Mouse (Mus musculus): ENCODE results near the gene Olfr1260. TPM values are rescaled to one million over a fixed set of nuclear protein-coding genes. Genes with fewer than 3 reads are reported as not detected.

Olfr1260 gene
- polyA plus RNA-seq (2015; fragmentation: Nextera tagmentation; extraction: Ambion mirVana) = not detected in 2 replicates

DNA sequence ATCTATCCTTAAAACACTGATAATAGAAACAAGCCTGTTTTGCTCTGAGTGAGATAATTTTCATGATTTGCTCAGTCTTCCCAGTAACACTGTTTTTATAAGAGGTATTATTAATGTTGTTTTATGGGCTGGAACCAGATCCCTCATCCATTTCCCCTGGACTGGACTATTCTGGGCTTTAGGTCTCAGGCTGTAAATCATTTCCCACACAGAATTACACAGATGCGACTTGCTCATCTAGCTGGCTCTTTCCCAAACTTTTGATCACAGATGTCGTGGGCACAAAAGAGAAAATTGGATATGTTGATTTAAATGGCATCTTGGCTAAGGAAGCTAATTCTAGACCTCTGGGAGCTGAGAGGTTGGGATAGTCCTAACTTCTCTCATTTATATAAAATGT is at the start of gene Olfr1260:
TSS of gene Olfr1260 (plus strand) at position 157 of the 400 bp plus-strand sequence.
- Histone ChIP-seq H3K9me3 (replicated peaks; ENCODE audit: control insufficient read depth, low read length) (no peaks in the 10 kb centered on the region), H3K4me2 (ENCODE audit: low read depth, low read length) (no peak within 1 kb of the TSS), H3K4me1 (ENCODE audit: control insufficient read depth, insufficient read depth, low read length) (no peaks in the 10 kb centered on the region), H3K27ac (ENCODE audit: low read length) (no peak within 1 kb of the TSS), H3K9ac (ENCODE audit: low read length) (no peak within 1 kb of the TSS), H3K27me3 (ENCODE audit: control insufficient read depth, insufficient read depth, low read length) (no peaks in the 10 kb centered on the region), H3K36me3 (ENCODE audit: control insufficient read depth, insufficient read depth) (no peaks in the 10 kb centered on the region), H3K4me3 (ENCODE audit: low read length) (no peak within 1 kb of the TSS)
- WGBS = 63% methylated on average over 2 of the region's 2 CpGs
- no peak for ATAC-seq (replicated peaks; ENCODE audit: extremely low read depth, insufficient read depth, low FRiP score)

DNA sequence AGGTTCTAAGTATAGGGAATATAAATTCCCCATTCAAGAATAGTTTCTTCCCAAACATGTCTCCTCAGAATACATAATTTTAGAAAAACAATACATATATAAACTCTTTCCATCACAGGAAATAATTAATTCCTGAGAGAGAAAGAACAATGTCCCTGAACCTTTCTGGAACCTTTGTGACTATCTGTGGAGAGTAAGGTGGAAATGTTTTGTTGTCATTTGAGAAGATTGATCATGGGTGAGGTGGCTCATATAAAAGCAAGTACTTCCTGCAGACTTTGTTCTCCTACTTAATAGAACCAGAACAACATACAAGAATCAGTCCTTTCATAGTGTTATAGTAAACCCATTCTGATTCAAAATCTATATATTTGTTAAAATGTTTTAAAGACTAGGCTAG is 47.1 kb upstream of the Olfr1260 start, which contains the start of gene Olfr1258:
TSS of gene Olfr1258 (plus strand) at position 301 of the 400 bp plus-strand sequence.
- no peaks in the 10 kb centered on the region for H3K4me1 ChIP-seq (ENCODE audit: control insufficient read depth, insufficient read depth, low read length)
- H3K4me2 ChIP-seq (ENCODE audit: low read depth, low read length) = no peak within 1 kb of the TSS
- H3K36me3 ChIP-seq (ENCODE audit: control insufficient read depth, insufficient read depth) = no peaks in the 10 kb centered on the region
- H3K27me3 ChIP-seq (ENCODE audit: control insufficient read depth, insufficient read depth, low read length) = no peaks in the 10 kb centered on the region
- no peak within 1 kb of the TSS for H3K9ac ChIP-seq (ENCODE audit: low read length)
- H3K27ac ChIP-seq (ENCODE audit: low read length) = no peak within 1 kb of the TSS
- no peak for ATAC-seq (replicated peaks; ENCODE audit: extremely low read depth, insufficient read depth, low FRiP score)
- no peaks in the 10 kb centered on the region for H3K9me3 ChIP-seq (replicated peaks; ENCODE audit: control insufficient read depth, low read length)
- H3K4me3 ChIP-seq (ENCODE audit: low read length) = no peak within 1 kb of the TSS

DNA sequence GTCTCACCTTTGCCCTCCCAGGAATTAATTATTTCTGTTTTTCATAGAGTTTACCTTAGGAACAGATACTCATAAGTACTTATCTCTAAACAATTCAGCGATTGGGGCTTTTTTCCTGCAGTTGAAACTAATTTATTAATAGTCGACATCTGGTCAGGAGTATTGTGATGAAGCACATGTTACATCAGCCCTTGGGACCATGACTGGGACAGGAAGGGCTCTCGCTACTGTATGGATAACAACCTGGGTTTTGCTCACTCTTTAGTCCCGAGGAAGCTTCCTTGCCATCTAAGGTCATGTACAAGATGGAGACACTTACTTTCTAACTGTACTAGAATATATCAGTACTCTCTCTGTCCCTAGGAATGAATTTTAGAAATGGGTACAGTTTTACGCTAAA is 25.6 kb upstream of the Olfr1260 start, which contains the start of gene Olfr1259:
TSS of gene Olfr1259 (minus strand) at position 101 of the 400 bp plus-strand sequence.
- Histone ChIP-seq H3K27ac (ENCODE audit: low read length) (no peak within 1 kb of the TSS), H3K4me3 (ENCODE audit: low read length) (no peak within 1 kb of the TSS), H3K4me2 (ENCODE audit: low read depth, low read length) (no peak within 1 kb of the TSS), H3K36me3 (ENCODE audit: control insufficient read depth, insufficient read depth) (no peaks in the 10 kb centered on the region), H3K27me3 (ENCODE audit: control insufficient read depth, insufficient read depth, low read length) (no peaks in the 10 kb centered on the region), H3K9me3 (replicated peaks; ENCODE audit: control insufficient read depth, low read length) (no peaks in the 10 kb centered on the region), H3K4me1 (ENCODE audit: control insufficient read depth, insufficient read depth, low read length) (no peaks in the 10 kb centered on the region), H3K9ac (ENCODE audit: low read length) (no peak within 1 kb of the TSS)
- ATAC-seq (replicated peaks; ENCODE audit: extremely low read depth, insufficient read depth, low FRiP score) = no peak
- WGBS = 70% methylated on average over 5 of the region's 5 CpGs

DNA sequence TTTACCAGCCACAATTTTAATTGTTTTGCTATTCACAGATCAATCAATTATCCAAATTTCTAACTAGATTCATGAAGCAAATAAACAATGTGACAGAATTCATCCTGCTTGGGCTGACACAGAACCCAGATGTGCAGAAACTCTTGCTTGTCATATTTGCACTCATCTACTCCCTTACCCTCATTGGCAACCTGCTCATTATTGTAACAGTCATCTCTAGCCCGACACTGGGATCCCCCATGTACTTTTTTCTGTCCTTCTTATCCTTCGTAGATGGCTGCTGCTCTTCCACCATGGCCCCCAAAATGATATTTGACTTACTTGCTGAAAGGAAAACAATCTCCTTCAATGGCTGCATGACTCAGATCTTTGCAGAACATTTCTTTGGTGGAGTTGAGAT is 3.6 kb downstream of the Olfr1260 start:
- Histone ChIP-seq H3K4me2 (ENCODE audit: low read depth, low read length) (no peak overlapping the region), H3K36me3 (ENCODE audit: control insufficient read depth, insufficient read depth) (no peaks in the 10 kb centered on the region), H3K4me1 (ENCODE audit: control insufficient read depth, insufficient read depth, low read length) (no peaks in the 10 kb centered on the region), H3K9ac (ENCODE audit: low read length) (no peak overlapping the region), H3K9me3 (replicated peaks; ENCODE audit: control insufficient read depth, low read length) (no peaks in the 10 kb centered on the region), H3K27ac (ENCODE audit: low read length) (no peak overlapping the region), H3K27me3 (ENCODE audit: control insufficient read depth, insufficient read depth, low read length) (no peaks in the 10 kb centered on the region), H3K4me3 (ENCODE audit: low read length) (no peak overlapping the region)
- WGBS = 73% methylated on average over 2 of the region's 2 CpGs
- no peak for ATAC-seq (replicated peaks; ENCODE audit: extremely low read depth, insufficient read depth, low FRiP score)

DNA sequence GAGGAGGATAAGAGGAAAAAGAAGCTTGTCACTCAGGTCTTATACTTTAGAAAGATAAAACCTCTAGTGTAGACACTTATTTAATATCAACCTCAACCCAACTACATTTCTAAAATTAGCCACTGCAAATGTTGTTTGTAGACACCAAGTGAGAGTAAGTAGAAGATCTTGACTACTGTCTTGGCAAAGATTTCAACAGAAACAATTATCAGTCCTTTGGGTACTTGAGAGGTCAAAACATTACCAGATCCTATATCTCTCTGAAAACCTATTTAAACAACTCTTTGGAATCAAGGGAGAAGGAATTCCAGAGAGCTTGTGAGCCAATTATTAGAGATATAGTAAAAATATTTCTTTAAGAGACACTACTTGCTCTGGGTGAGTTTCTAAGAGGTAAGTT is 16.8 kb downstream of the Olfr1260 start, which contains the start of gene Olfr1261:
TSS of gene Olfr1261 (plus strand) at position 301 of the 400 bp plus-strand sequence.
- no peaks in the 10 kb centered on the region for H3K9me3 ChIP-seq (replicated peaks; ENCODE audit: control insufficient read depth, low read length)
- ATAC-seq (replicated peaks; ENCODE audit: extremely low read depth, insufficient read depth, low FRiP score) = no peak
- no peaks in the 10 kb centered on the region for H3K36me3 ChIP-seq (ENCODE audit: control insufficient read depth, insufficient read depth)
- H3K27me3 ChIP-seq (ENCODE audit: control insufficient read depth, insufficient read depth, low read length) = no peaks in the 10 kb centered on the region
- no peak within 1 kb of the TSS for H3K27ac ChIP-seq (ENCODE audit: low read length)
- no peaks in the 10 kb centered on the region for H3K4me1 ChIP-seq (ENCODE audit: control insufficient read depth, insufficient read depth, low read length)
- H3K4me3 ChIP-seq (ENCODE audit: low read length) = no peak within 1 kb of the TSS
- no peak within 1 kb of the TSS for H3K4me2 ChIP-seq (ENCODE audit: low read depth, low read length)
- H3K9ac ChIP-seq (ENCODE audit: low read length) = no peak within 1 kb of the TSS

DNA sequence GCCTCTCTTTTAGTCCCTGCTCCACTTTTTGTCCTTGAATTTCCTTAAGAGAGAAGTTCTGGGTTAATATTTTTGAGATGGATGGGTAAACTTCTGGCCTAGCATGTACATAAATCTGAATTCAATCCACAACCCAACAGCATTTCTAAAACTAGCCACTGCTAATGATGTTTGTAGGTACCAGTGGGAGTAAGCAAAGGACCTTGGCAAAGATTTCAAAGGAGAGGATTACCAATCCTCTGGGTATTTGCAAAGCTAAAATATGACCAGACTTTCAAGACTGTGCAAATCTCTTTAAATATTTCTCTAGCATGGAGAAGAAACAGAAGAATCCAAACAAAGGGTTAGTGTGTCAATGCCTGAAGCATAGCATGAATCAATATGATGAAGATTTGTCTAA is 25.7 kb downstream of the Olfr1260 start, which contains the start of gene Olfr1262:
TSS of gene Olfr1262 (plus strand) at position 301 of the 400 bp plus-strand sequence.
- H3K27ac ChIP-seq (ENCODE audit: low read length) = no peak within 1 kb of the TSS
- H3K4me2 ChIP-seq (ENCODE audit: low read depth, low read length) = no peak within 1 kb of the TSS
- H3K4me3 ChIP-seq (ENCODE audit: low read length) = no peak within 1 kb of the TSS
- no peak within 1 kb of the TSS for H3K9ac ChIP-seq (ENCODE audit: low read length)
- no peak for ATAC-seq (replicated peaks; ENCODE audit: extremely low read depth, insufficient read depth, low FRiP score)
- no peaks in the 10 kb centered on the region for H3K9me3 ChIP-seq (replicated peaks; ENCODE audit: control insufficient read depth, low read length)
- H3K27me3 ChIP-seq (ENCODE audit: control insufficient read depth, insufficient read depth, low read length) = no peaks in the 10 kb centered on the region
- H3K36me3 ChIP-seq (ENCODE audit: control insufficient read depth, insufficient read depth) = no peaks in the 10 kb centered on the region
- no peaks in the 10 kb centered on the region for H3K4me1 ChIP-seq (ENCODE audit: control insufficient read depth, insufficient read depth, low read length)

DNA sequence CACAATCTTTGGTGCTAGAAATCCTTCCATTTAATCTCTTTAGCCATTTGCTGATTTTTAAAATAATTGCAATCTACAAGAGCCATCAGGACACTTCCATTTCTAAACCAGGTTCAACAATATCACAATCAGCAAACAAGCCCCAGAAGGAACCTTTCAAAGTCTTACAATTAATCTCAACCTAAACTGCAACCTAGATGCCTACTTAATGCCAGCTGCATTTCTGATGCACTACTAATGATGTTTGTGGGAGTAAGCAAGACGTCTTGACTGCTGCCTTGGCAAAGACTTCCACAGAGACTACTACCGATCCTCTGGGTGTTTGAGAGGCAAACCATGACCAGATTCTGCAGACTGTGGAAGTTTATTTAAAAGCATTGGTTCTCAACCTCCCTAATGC is 37.7 kb downstream of the Olfr1260 start, which contains the start of gene Olfr1263:
TSS of gene Olfr1263 (plus strand) at position 301 of the 400 bp plus-strand sequence.
- H3K36me3 ChIP-seq (ENCODE audit: control insufficient read depth, insufficient read depth) = no peaks in the 10 kb centered on the region
- no peak for ATAC-seq (replicated peaks; ENCODE audit: extremely low read depth, insufficient read depth, low FRiP score)
- WGBS = 67% methylated on average over 2 of the region's 2 CpGs

DNA sequence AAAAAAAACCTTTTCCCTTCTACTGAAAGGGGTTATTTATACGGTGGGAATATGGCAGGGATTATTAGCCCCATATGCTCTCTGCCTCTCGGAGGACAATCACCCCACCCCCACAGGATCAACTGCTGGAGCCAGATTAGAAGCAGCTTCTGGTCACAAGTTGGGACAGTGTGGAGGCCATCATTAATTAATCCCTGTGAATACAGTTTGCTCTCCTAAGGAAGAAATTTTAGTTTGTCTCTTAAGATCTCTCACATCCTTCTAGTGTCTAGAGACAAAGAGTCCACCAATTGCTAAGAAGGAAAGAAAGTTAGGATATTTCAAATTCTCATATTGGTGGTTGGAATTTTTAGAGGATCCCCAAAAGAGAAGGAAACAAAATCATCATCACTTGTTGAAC is 51.3 kb downstream of the Olfr1260 start, which contains the start of gene Olfr1264:
TSS of gene Olfr1264 (minus strand) at position 101 of the 400 bp plus-strand sequence.
- H3K27me3 ChIP-seq (ENCODE audit: control insufficient read depth, insufficient read depth, low read length) = no peaks in the 10 kb centered on the region
- no peak within 1 kb of the TSS for H3K9ac ChIP-seq (ENCODE audit: low read length)
- no peaks in the 10 kb centered on the region for H3K4me1 ChIP-seq (ENCODE audit: control insufficient read depth, insufficient read depth, low read length)
- no peak for ATAC-seq (replicated peaks; ENCODE audit: extremely low read depth, insufficient read depth, low FRiP score)
- no peak within 1 kb of the TSS for H3K27ac ChIP-seq (ENCODE audit: low read length)
- no peaks in the 10 kb centered on the region for H3K9me3 ChIP-seq (replicated peaks; ENCODE audit: control insufficient read depth, low read length)
- no peaks in the 10 kb centered on the region for H3K36me3 ChIP-seq (ENCODE audit: control insufficient read depth, insufficient read depth)
- no peak within 1 kb of the TSS for H3K4me3 ChIP-seq (ENCODE audit: low read length)
- H3K4me2 ChIP-seq (ENCODE audit: low read depth, low read length) = no peak within 1 kb of the TSS
- 51% methylated on average over 2 of the region's 2 CpGs for WGBS

More for the DNA sequence above, 37.7 kb downstream of the Olfr1260 start, which contains the start of gene Olfr1263:
- H3K9me3 ChIP-seq (replicated peaks; ENCODE audit: control insufficient read depth, low read length) = no peaks in the 10 kb centered on the region
- no peak within 1 kb of the TSS for H3K27ac ChIP-seq (ENCODE audit: low read length)
- H3K27me3 ChIP-seq (ENCODE audit: control insufficient read depth, insufficient read depth, low read length) = no peaks in the 10 kb centered on the region
- no peaks in the 10 kb centered on the region for H3K4me1 ChIP-seq (ENCODE audit: control insufficient read depth, insufficient read depth, low read length)
- no peak within 1 kb of the TSS for H3K9ac ChIP-seq (ENCODE audit: low read length)
- H3K4me2 ChIP-seq (ENCODE audit: low read depth, low read length) = no peak within 1 kb of the TSS
- no peak within 1 kb of the TSS for H3K4me3 ChIP-seq (ENCODE audit: low read length)

Data from heart, embryonic 16.5 days (tissue).